ENCODE assay signal across 18 mouse cellular contexts in the genomic region with DNA sequence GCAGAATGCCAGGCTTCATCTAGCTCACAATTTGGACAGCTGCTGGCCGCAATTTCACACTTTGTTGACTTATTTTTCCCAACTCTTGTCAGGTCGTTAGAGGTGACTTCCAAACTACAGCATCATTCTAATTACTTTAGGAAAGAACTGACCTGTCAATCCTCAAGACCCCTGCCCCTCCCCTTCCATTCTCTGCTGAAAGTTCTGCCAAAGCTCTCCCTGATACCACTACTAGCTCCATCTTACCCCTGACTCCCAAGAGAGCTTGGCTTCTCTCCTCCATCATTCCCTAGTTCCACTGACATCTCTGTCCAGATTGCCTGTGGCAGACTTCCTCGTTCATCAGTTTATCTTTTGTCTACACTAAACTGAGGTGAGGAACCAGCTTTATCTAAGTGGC. TPM values are rescaled to one million over a fixed set of nuclear protein-coding genes. Genes with fewer than 3 reads are reported as not detected.
DNase-seq lines count a peak whose midpoint lies in the region; ATAC-seq lines count a peak whose summit lies in the region.
"Had no signal": no experiment of that assay in that cellular context is flagged by ENCODE, and none has a peak within 500 bp of the region (broad histone marks: within the 10 kb centered on the region; RNA-seq: fewer than 3 reads in every experiment).

No protein-coding gene starts in this region.

- no peak overlapping the region for H3K4me3 ChIP-seq in heart, embryonic 11.5 days (ENCODE audit: low read depth, low read length)
- no peak overlapping the region for H3K4me3 ChIP-seq in midbrain, embryonic 11.5 days (ENCODE audit: low read depth, low read length)
- H3K4me3 ChIP-seq in midbrain, embryonic 14.5 days (replicated peaks; ENCODE audit: low read depth, low read length) = no peak overlapping the region

- WGBS in heart, embryonic 11.5 days (ENCODE audit: insufficient replicate concordance) = 56% methylated on average over 3 of the region's 3 CpGs
- 73% methylated on average over 3 of the region's 3 CpGs for WGBS in midbrain, embryonic 11.5 days
- 72% methylated on average over 3 of the region's 3 CpGs for WGBS in midbrain, embryonic 14.5 days

- no peak overlapping the region for H3K9ac ChIP-seq in heart, embryonic 11.5 days (ENCODE audit: low read depth, low read length)
- no peak overlapping the region for H3K9ac ChIP-seq in midbrain, embryonic 11.5 days (ENCODE audit: low read length)
- no peak overlapping the region for H3K9ac ChIP-seq in midbrain, embryonic 14.5 days (replicated peaks; ENCODE audit: low read length)

- no peaks in the 10 kb centered on the region for H3K4me1 ChIP-seq in heart, embryonic 11.5 days (ENCODE audit: control insufficient read depth, insufficient read depth, low read length)
- no peaks in the 10 kb centered on the region for H3K4me1 ChIP-seq in midbrain, embryonic 11.5 days (ENCODE audit: control insufficient read depth, insufficient read depth, low read length)
- H3K4me1 ChIP-seq in midbrain, embryonic 14.5 days (ENCODE audit: control insufficient read depth, insufficient read depth, low read length) = no peaks in the 10 kb centered on the region

- H3K36me3 ChIP-seq in heart, embryonic 11.5 days (ENCODE audit: control insufficient read depth, insufficient read depth, low read length) = no peaks in the 10 kb centered on the region
- no peaks in the 10 kb centered on the region for H3K36me3 ChIP-seq in midbrain, embryonic 11.5 days (ENCODE audit: control insufficient read depth, insufficient read depth, low read length)
- H3K36me3 ChIP-seq in midbrain, embryonic 14.5 days (ENCODE audit: control insufficient read depth, insufficient read depth, low read length) = no peaks in the 10 kb centered on the region
- H3K36me3 ChIP-seq: G1E had no signal

- no peak for ATAC-seq in heart, embryonic 11.5 days (replicated peaks; ENCODE audit: insufficient number of reproducible peaks, low FRiP score, low TSS enrichment)
- no peak for ATAC-seq in midbrain, embryonic 11.5 days (ENCODE audit: low FRiP score)
- no peak for ATAC-seq in midbrain, embryonic 14.5 days (ENCODE audit: low FRiP score, low TSS enrichment)
- ATAC-seq: activated CD4-positive, CD25-positive, alpha-beta regulatory T cell, adult 4 months; CD4-positive, CD25-positive, alpha-beta regulatory T cell, adult 4 months; Patski had no signal

- no peaks in the 10 kb centered on the region for H3K9me3 ChIP-seq in heart, embryonic 11.5 days (replicated peaks; ENCODE audit: control insufficient read depth, low read length)
- no peaks in the 10 kb centered on the region for H3K9me3 ChIP-seq in midbrain, embryonic 11.5 days (ENCODE audit: control insufficient read depth, low read length)
- no peaks in the 10 kb centered on the region for H3K9me3 ChIP-seq in midbrain, embryonic 14.5 days (ENCODE audit: control insufficient read depth, low read length)
- H3K9me3 ChIP-seq: G1E had no signal

- no peak overlapping the region for H3K4me2 ChIP-seq in heart, embryonic 11.5 days
- H3K4me2 ChIP-seq in midbrain, embryonic 11.5 days = no peak overlapping the region
- no peak overlapping the region for H3K4me2 ChIP-seq in midbrain, embryonic 14.5 days (ENCODE audit: low read length)

- no peak overlapping the region for H3K27ac ChIP-seq in heart, embryonic 11.5 days (ENCODE audit: low read depth, low read length)
- H3K27ac ChIP-seq in midbrain, embryonic 11.5 days (ENCODE audit: low read depth, low read length) = no peak overlapping the region
- H3K27ac ChIP-seq in midbrain, embryonic 14.5 days (replicated peaks; ENCODE audit: low read depth, low read length) = no peak overlapping the region

- peaks cover 17% of the 10 kb centered on the region for H3K27me3 ChIP-seq in heart, embryonic 11.5 days (ENCODE audit: control insufficient read depth, insufficient read depth, low read length)
- no peaks in the 10 kb centered on the region for H3K27me3 ChIP-seq in midbrain, embryonic 11.5 days (ENCODE audit: control insufficient read depth, insufficient read depth, low read length)
- H3K27me3 ChIP-seq in midbrain, embryonic 14.5 days (ENCODE audit: control insufficient read depth, insufficient read depth, low read length) = no peaks in the 10 kb centered on the region

- DNase-seq in heart, adult 11 months = peak; percentile 59
- DNase-seq in midbrain, embryonic 11.5 days (ENCODE audit: low spot score, missing footprints) = peak; percentile 81
- no peak for DNase-seq in midbrain, embryonic 14.5 days
- DNase-seq: adrenal gland, adult 2 months; adrenal gland, adult 8-10 months; adrenal gland, postnatal 10 days; adrenal gland, postnatal 14 days; adrenal gland, postnatal 25 days; adrenal gland, postnatal 36 days; B cell, adult 2 months; cerebellum, adult 11 months; cerebellum, adult 11-12 months; cerebellum, adult 18-20 months had no signal

RNA-seq across cellular contexts. Expression of a gene that starts 14.4 kb away (rescaled TPM):
- 13.1 and 17.7 TPM in 2 replicates for polyA plus RNA-seq in heart, embryonic 11.5 days (2014; fragmentation: Nextera tagmentation; extraction: Ambion mirVana)
- 26.3 and 28.0 TPM in 2 replicates for polyA plus RNA-seq in midbrain, embryonic 11.5 days (2014; fragmentation: Nextera tagmentation; extraction: Ambion mirVana)
- polyA plus RNA-seq in midbrain, embryonic 14.5 days (2014; fragmentation: Nextera tagmentation; extraction: Ambion mirVana) = 11.5 and 15.4 TPM in 2 replicates
